Mouse (Mus musculus) gastrocnemius, postnatal 25 days (tissue): ENCODE measurements around the gene Atp2b2. TPM values are rescaled to one million over a fixed set of nuclear protein-coding genes. Genes with fewer than 3 reads are reported as not detected.
"Not testable (repeated sequence)": the region's sequence is repeated elsewhere in the genome, so short reads cannot be mapped to it uniquely, and the experiment has no call there.

Experiments used
- DNase-seq: peaks from one replicate; pipeline ENCODE4 v3.0.0; 2022
- microRNA-seq, 2 experiments: library from miRNA; unstranded; fragments of <30 nt; microRNA quantifications; one replicate each; pipeline ENCODE4 v1.2.0; 2021; ENCODE audit warnings: borderline replicate concordance in 2 of 2
- total RNA-seq, 2 experiments: library from RNA; stranded (reverse); gene quantifications; 1 replicate in 1 of 2; 2 replicates in 1 of 2; pipeline ENCODE4 v1.2.3; 2021

The Atp2b2 gene
- total RNA-seq, 2 experiments from 2014 or later: 0.24 to 0.33 TPM

- DNase-seq: no peak
These were observed 328.1 kb downstream of the Atp2b2 start for GRCm38 (mm10) chr6:113714276-113714675.

- DNase-seq: not testable (repeated sequence)
These were observed 329.0 kb downstream of the Atp2b2 start for GRCm38 (mm10) chr6:113713389-113713788.

- no peak for DNase-seq
These were observed 329.7 kb downstream of the Atp2b2 start for GRCm38 (mm10) chr6:113712718-113713117.

- peak; percentile 44 for DNase-seq
These were observed 344.9 kb downstream of the Atp2b2 start for GRCm38 (mm10) chr6:113697222-113698205.

GRCm38 (mm10) chr6:113696582-113697221 lies 345.7 kb downstream of the Atp2b2 start, which contains the start of gene Tatdn2:
Gene Tatdn2, plus strand, starts transcription at chr6:113697050.
- DNase-seq: peak; percentile 98

GRCm38 (mm10) chr6:113695766-113696355 lies 346.6 kb downstream of the Atp2b2 start:
- DNase-seq: no peak

- DNase-seq: no peak
These were observed 347.2 kb downstream of the Atp2b2 start for GRCm38 (mm10) chr6:113695203-113695602.

Small RNAs within 50 kb of the gene (microRNA-seq; reads per million reads assigned to microRNA genes)
- gene Mir7042: 0 reads per million in 2 experiments

Other genes with a start within 250 kb of the Atp2b2 start
- gene Slc6a11, start 88.6 kb upstream of the Atp2b2 start, total RNA-seq: under 1 TPM in 1 of 2 experiments, not detected in 1; 0.05 TPM
- under 1 TPM; 0.05 to 0.32 TPM for gene Slc6a1, start 240.0 kb upstream of the Atp2b2 start, total RNA-seq